Mouse (Mus musculus) embryonic facial prominence, embryonic 15.5 days (tissue): Measurements from ENCODE around the gene Tsc22d4. TPM values are rescaled to one million over a fixed set of nuclear protein-coding genes. Genes with fewer than 3 reads are reported as not detected.

Source experiments
- ATAC-seq: fragments of 200-750 bp; cut with Nextera tagmentation; 2 replicates; pipeline ENCODE4 v1.8.0; 2017; ENCODE audit warnings: low read depth, moderate TSS enrichment; ENCODE audit not compliant: insufficient number of reproducible peaks, low FRiP score, low TSS enrichment
- H3K27ac ChIP-seq: fragments of 300-500 bp; sonication (generic); replicated peaks from 2 replicates; pipeline ENCODE4 v1.5.1; 2015; ENCODE audit warnings: mild to moderate bottlenecking, inconsistent platforms
- H3K27me3 ChIP-seq: fragments of 300-500 bp; sonication (generic); 2 replicates; pipeline ENCODE4 v1.6.1; 2015; ENCODE audit warnings: inconsistent platforms
- H3K36me3 ChIP-seq: fragments of 300-500 bp; sonication (generic); 2 replicates; pipeline ENCODE4 v1.6.1; 2015; ENCODE audit warnings: mild to moderate bottlenecking, inconsistent platforms
- H3K4me1 ChIP-seq: fragments of 300-500 bp; sonication (generic); 2 replicates; pipeline ENCODE4 v1.6.1; 2015; ENCODE audit warnings: inconsistent platforms
- H3K4me2 ChIP-seq: fragments of 300-500 bp; sonication (generic); replicated peaks from 2 replicates; pipeline ENCODE4 v1.6.1; 2015; ENCODE audit warnings: mild to moderate bottlenecking, inconsistent platforms
- H3K4me3 ChIP-seq: fragments of 300-500 bp; sonication (generic); replicated peaks from 2 replicates; pipeline ENCODE4 v1.5.1; 2015; ENCODE audit warnings: mild to moderate bottlenecking, inconsistent platforms
- H3K9ac ChIP-seq: fragments of 300-500 bp; sonication (generic); 2 replicates; pipeline ENCODE4 v1.6.1; 2015; ENCODE audit warnings: inconsistent platforms
- H3K9me3 ChIP-seq: fragments of 300-500 bp; sonication (generic); replicated peaks from 2 replicates; pipeline ENCODE4 v1.6.1; 2016; ENCODE audit warnings: inconsistent platforms
- WGBS: fragments of 180-500 bp; shearing (Covaris S2); methylation state at CpG from one replicate; pipeline ENCODE4 v1.1.7; 2015; 5-methylcytosine and 5-hydroxymethylcytosine counted together
- polyA plus RNA-seq: library from polyadenylated mRNA; unstranded; fragments of >200 nt; fragmentation: Nextera tagmentation; extraction: Ambion mirVana; gene quantifications from 2 replicates; pipeline ENCODE4 v1.2.1, GENCODE M21; 2015

Gene Tsc22d4
- polyA plus RNA-seq, 1 experiment from 2014 or later: 175 TPM

DNA sequence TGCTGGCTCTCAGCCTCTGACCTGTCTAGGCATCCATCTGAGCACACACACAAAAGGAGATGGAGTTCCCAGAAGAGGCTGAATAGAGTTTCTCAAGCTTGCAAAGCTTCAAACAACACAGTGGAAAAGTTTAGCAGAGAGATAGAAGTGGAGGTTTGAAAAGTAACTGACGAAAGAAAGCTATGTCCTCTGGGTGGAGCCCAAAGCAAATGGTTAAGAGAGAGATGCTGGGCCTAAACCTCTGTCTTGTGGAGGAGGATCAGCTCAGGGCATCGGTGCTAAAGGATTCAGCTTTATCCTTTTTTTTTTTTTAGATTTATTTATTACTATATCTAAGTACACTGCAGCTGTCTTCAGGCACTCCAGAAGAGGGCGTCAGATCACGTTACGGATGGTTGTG lies 62.8 kb downstream of the Tsc22d4 start:
- no peaks in the 10 kb centered on the region for H3K27me3 ChIP-seq

DNA sequence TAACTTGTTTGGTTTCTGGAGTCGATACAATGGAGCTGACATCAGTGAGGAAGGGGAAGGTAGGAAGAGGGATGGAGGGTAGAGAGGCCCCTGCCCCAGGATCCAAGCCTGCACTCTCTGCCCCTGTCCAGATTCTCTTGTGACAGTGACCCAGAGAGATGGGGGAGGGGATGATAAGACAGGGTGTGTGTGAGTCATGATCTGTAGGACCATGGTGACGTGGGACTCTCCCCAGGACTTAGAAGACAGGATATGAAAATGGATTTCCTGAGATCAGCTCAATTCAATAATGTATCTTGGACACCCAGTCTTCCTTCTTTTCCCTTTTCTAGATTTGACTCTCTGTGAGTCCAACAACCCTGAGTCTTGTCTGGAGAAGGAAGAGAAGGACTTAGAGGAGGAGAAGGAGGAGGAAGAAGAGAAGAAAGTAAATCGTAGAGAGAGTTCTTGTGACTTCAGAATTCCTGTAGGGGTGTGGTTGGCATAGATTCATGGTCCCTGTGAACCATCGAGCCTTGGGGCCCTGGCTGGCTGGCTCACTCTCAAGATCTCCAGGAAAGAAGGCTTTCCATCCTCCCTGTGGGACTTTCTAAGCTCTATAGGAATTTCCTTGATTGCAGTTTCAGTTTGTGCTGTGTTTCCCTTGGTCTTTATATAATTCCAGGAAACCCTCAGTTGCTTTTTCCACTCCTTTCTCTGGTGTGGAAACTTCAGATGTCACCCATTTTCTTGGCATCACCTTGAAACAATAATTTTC lies 72.1 kb downstream of the Tsc22d4 start:
- no peak overlapping the region for H3K4me2 ChIP-seq

More for the DNA sequence above, 62.8 kb downstream of the Tsc22d4 start:
- Histone ChIP-seq H3K4me3 (no peak overlapping the region), H3K27ac (no peak overlapping the region), H3K9ac (no peak overlapping the region), H3K36me3 (peaks cover 3% of the 10 kb centered on the region; the same call in 1 of the 2 replicates), H3K9me3 (no peaks in the 10 kb centered on the region), H3K4me1 (no peaks in the 10 kb centered on the region), H3K4me2 (no peak overlapping the region)
- no peak for ATAC-seq
- WGBS: 88% methylated on average over 5 of the region's 5 CpGs

More for the DNA sequence above, 72.1 kb downstream of the Tsc22d4 start:
- ATAC-seq: no peak
- no peaks in the 10 kb centered on the region for H3K9me3 ChIP-seq
- no peaks in the 10 kb centered on the region for H3K36me3 ChIP-seq
- no peak overlapping the region for H3K9ac ChIP-seq
- H3K4me3 ChIP-seq: no peak overlapping the region
- no peak overlapping the region for H3K27ac ChIP-seq
- WGBS: 59% methylated on average over 4 of the region's 4 CpGs
- no peaks in the 10 kb centered on the region for H3K27me3 ChIP-seq
- H3K4me1 ChIP-seq: no peaks in the 10 kb centered on the region

Other genes with a start within 250 kb of the Tsc22d4 start
- gene Pop7, start 243.2 kb upstream of the Tsc22d4 start, polyA plus RNA-seq: 45.1 and 45.9 TPM in 2 replicates
- 12.7 and 15.5 TPM in 2 replicates for gene Gigyf1, start 227.2 kb upstream of the Tsc22d4 start, polyA plus RNA-seq
- gene Epo, start 212.5 kb upstream of the Tsc22d4 start, polyA plus RNA-seq: not detected in 2 replicates
- gene Gnb2, start 212.2 kb upstream of the Tsc22d4 start, polyA plus RNA-seq: 442 and 451 TPM in 2 replicates
- 1.4 and 2.8 TPM in 2 replicates for gene Actl6b, start 192.2 kb upstream of the Tsc22d4 start, polyA plus RNA-seq
- 1.5 and 2.0 TPM in 2 replicates for gene Tfr2, start 175.9 kb upstream of the Tsc22d4 start, polyA plus RNA-seq
- 43.3 and 47.3 TPM in 2 replicates for gene Mospd3, start 144.7 kb upstream of the Tsc22d4 start, polyA plus RNA-seq
- 261 and 273 TPM in 2 replicates for gene Pcolce, start 131.9 kb upstream of the Tsc22d4 start, polyA plus RNA-seq
- gene Fbxo24, start 116.7 kb upstream of the Tsc22d4 start, polyA plus RNA-seq: 0.25 and 0.26 TPM in 2 replicates
- 37.2 and 48.9 TPM in 2 replicates for gene Lrch4, start 116.6 kb upstream of the Tsc22d4 start, polyA plus RNA-seq
- 12.7 and 13.1 TPM in 2 replicates for gene Gm20605, start 116.6 kb upstream of the Tsc22d4 start, polyA plus RNA-seq
- 10.1 and 10.2 TPM in 2 replicates for gene Sap25, start 104.4 kb upstream of the Tsc22d4 start, polyA plus RNA-seq
- 0.16 and 0.28 TPM in 2 replicates for gene Irs3, start 100.0 kb upstream of the Tsc22d4 start, polyA plus RNA-seq
- gene Agfg2, start 61.0 kb upstream of the Tsc22d4 start, polyA plus RNA-seq: 16.5 and 18.1 TPM in 2 replicates
- gene Nyap1, start 4.1 kb upstream of the Tsc22d4 start, polyA plus RNA-seq: 4.6 and 4.7 TPM in 2 replicates
- gene Ppp1r35, start 33.1 kb downstream of the Tsc22d4 start, polyA plus RNA-seq: 34.5 and 39.9 TPM in 2 replicates
- 12.4 and 13.7 TPM in 2 replicates for gene Mepce, start 41.9 kb downstream of the Tsc22d4 start, polyA plus RNA-seq
- 22.4 and 26.1 TPM in 2 replicates for gene Zcwpw1, start 42.1 kb downstream of the Tsc22d4 start, polyA plus RNA-seq
- gene Pilra, start 90.6 kb downstream of the Tsc22d4 start, polyA plus RNA-seq: 0.68 and 1.5 TPM in 2 replicates
- 0.19 TPM in 1 of 2 replicates, not detected in the other for gene Pilrb1, start 112.4 kb downstream of the Tsc22d4 start, polyA plus RNA-seq
- gene Pilrb2, start 126.1 kb downstream of the Tsc22d4 start, polyA plus RNA-seq: 0.39 and 1.2 TPM in 2 replicates
- gene Cyp3a13, start 175.9 kb downstream of the Tsc22d4 start, polyA plus RNA-seq: 0.17 and 0.33 TPM in 2 replicates
- gene Gjc3, start 217.4 kb downstream of the Tsc22d4 start, polyA plus RNA-seq: 0.92 and 1.2 TPM in 2 replicates
- gene Azgp1, start 235.8 kb downstream of the Tsc22d4 start, polyA plus RNA-seq: 0.17 TPM in 1 of 2 replicates, not detected in the other